Mouse (Mus musculus) embryonic facial prominence, embryonic 12.5 days (tissue): Measurements from ENCODE around the gene Slc9a2. TPM values are rescaled to one million over a fixed set of nuclear protein-coding genes. Genes with fewer than 3 reads are reported as not detected.
"Not testable (repeated sequence)": the region's sequence is repeated elsewhere in the genome, so short reads cannot be mapped to it uniquely, and the experiment has no call there.

Source experiments
- ATAC-seq: fragments of 200-750 bp; cut with Nextera tagmentation; 2 replicates; pipeline ENCODE4 v1.8.0; 2017; ENCODE audit not compliant: insufficient number of reproducible peaks, insufficient read depth, low FRiP score, low TSS enrichment
- H3K27ac ChIP-seq: fragments of 300-500 bp; sonication (generic); 2 replicates; pipeline ENCODE4 v1.5.1; 2016; ENCODE audit warnings: mild to moderate bottlenecking
- H3K27me3 ChIP-seq: fragments of 300-500 bp; sonication (generic); 2 replicates; pipeline ENCODE4 v1.6.1; 2016; ENCODE audit warnings: mild to moderate bottlenecking, moderate library complexity
- H3K36me3 ChIP-seq: fragments of 300-500 bp; sonication (generic); 2 replicates; pipeline ENCODE4 v1.6.1; 2016; ENCODE audit warnings: mild to moderate bottlenecking
- H3K4me1 ChIP-seq: fragments of 300-500 bp; sonication (generic); 2 replicates; pipeline ENCODE4 v1.6.1; 2016
- H3K4me2 ChIP-seq: fragments of 300-500 bp; sonication (generic); replicated peaks from 2 replicates; pipeline ENCODE4 v1.6.1; 2016; ENCODE audit warnings: mild to moderate bottlenecking, moderate library complexity
- H3K4me3 ChIP-seq: fragments of 300-500 bp; sonication (generic); 2 replicates; pipeline ENCODE4 v1.5.1; 2016; ENCODE audit warnings: mild to moderate bottlenecking
- H3K9ac ChIP-seq: fragments of 300-500 bp; sonication (generic); 2 replicates; pipeline ENCODE4 v1.6.1; 2016; ENCODE audit warnings: mild to moderate bottlenecking, moderate library complexity
- H3K9me3 ChIP-seq: fragments of 300-500 bp; sonication (generic); 2 replicates; pipeline ENCODE4 v1.6.1; 2016; ENCODE audit warnings: mild to moderate bottlenecking, moderate library complexity
- WGBS: fragments of 180-500 bp; shearing (Covaris S2); methylation state at CpG from one replicate; pipeline ENCODE4 v1.1.7; 2016; 5-methylcytosine and 5-hydroxymethylcytosine counted together
- polyA plus RNA-seq: library from polyadenylated mRNA; unstranded; fragments of >200 nt; fragmentation: Nextera tagmentation; extraction: Ambion mirVana; gene quantifications from 2 replicates; pipeline ENCODE4 v1.2.1, GENCODE M21; 2016

Slc9a2 gene
- polyA plus RNA-seq, 1 experiment from 2014 or later, result 0.12 TPM

GRCm38 (mm10) chr1:40726051-40726450 lies 45.7 kb downstream of the Slc9a2 start:
- no peaks in the 10 kb centered on the region for H3K36me3 ChIP-seq
- H3K27me3 ChIP-seq, result no peaks in the 10 kb centered on the region
- no peak overlapping the region for H3K4me2 ChIP-seq
- ATAC-seq, result no peak
- no peaks in the 10 kb centered on the region for H3K4me1 ChIP-seq
- H3K9me3 ChIP-seq, result no peaks in the 10 kb centered on the region
- WGBS, result 86% methylated on average over 10 of the region's 10 CpGs
- H3K27ac ChIP-seq, result no peak overlapping the region
- H3K9ac ChIP-seq, result no peak overlapping the region
- H3K4me3 ChIP-seq, result no peak overlapping the region

GRCm38 (mm10) chr1:40727404-40727803 lies 47.0 kb downstream of the Slc9a2 start:
- no peaks in the 10 kb centered on the region for H3K4me1 ChIP-seq
- no peak overlapping the region for H3K4me3 ChIP-seq
- H3K27me3 ChIP-seq, result no peaks in the 10 kb centered on the region
- H3K27ac ChIP-seq, result no peak overlapping the region
- no peak for ATAC-seq
- no peak overlapping the region for H3K4me2 ChIP-seq
- H3K9me3 ChIP-seq, result no peaks in the 10 kb centered on the region
- WGBS, result 78% methylated on average over 7 of the region's 7 CpGs
- no peak overlapping the region for H3K9ac ChIP-seq
- no peaks in the 10 kb centered on the region for H3K36me3 ChIP-seq

- Histone ChIP-seq H3K9ac (no peak overlapping the region), H3K36me3 (no peaks in the 10 kb centered on the region)
- 100% methylated on average over 1 of the region's 1 CpGs for WGBS
These were observed 48.3 kb downstream of the Slc9a2 start for GRCm38 (mm10) chr1:40728636-40729035.

GRCm38 (mm10) chr1:40737671-40738070 lies 57.3 kb downstream of the Slc9a2 start:
- Histone ChIP-seq H3K4me1 (no peaks in the 10 kb centered on the region), H3K9ac (no peak overlapping the region), H3K9me3 (no peaks in the 10 kb centered on the region), H3K27ac (no peak overlapping the region), H3K4me3 (no peak overlapping the region), H3K36me3 (no peaks in the 10 kb centered on the region), H3K4me2 (no peak overlapping the region), H3K27me3 (no peaks in the 10 kb centered on the region)
- no peak for ATAC-seq
- 85% methylated on average over 8 of the region's 8 CpGs for WGBS

More at GRCm38 (mm10) chr1:40728636-40729035, 48.3 kb downstream of the Slc9a2 start:
- ATAC-seq, result no peak
- no peak overlapping the region for H3K4me3 ChIP-seq
- H3K9me3 ChIP-seq, result no peaks in the 10 kb centered on the region
- H3K4me2 ChIP-seq, result no peak overlapping the region
- H3K27me3 ChIP-seq, result no peaks in the 10 kb centered on the region
- no peak overlapping the region for H3K27ac ChIP-seq
- no peaks in the 10 kb centered on the region for H3K4me1 ChIP-seq

- H3K4me1 ChIP-seq, H3K9ac ChIP-seq, H3K36me3 ChIP-seq, H3K9me3 ChIP-seq, H3K27me3 ChIP-seq, H3K4me2 ChIP-seq, H3K4me3 ChIP-seq, ATAC-seq, H3K27ac ChIP-seq: not testable (repeated sequence)
- WGBS, result 95% methylated on average over 9 of the region's 9 CpGs
These were observed 57.9 kb downstream of the Slc9a2 start for GRCm38 (mm10) chr1:40738246-40738645.

GRCm38 (mm10) chr1:40740739-40741138 lies 60.4 kb downstream of the Slc9a2 start:
- H3K4me2 ChIP-seq, result no peak overlapping the region
- 78% methylated on average over 2 of the region's 2 CpGs for whole genome bisulfite sequencing

GRCm38 (mm10) chr1:40746089-40746488 lies 65.7 kb downstream of the Slc9a2 start:
- H3K27me3 ChIP-seq, result no peaks in the 10 kb centered on the region

More at GRCm38 (mm10) chr1:40740739-40741138, 60.4 kb downstream of the Slc9a2 start:
- no peaks in the 10 kb centered on the region for H3K9me3 ChIP-seq
- H3K4me3 ChIP-seq, result no peak overlapping the region
- H3K27me3 ChIP-seq, result no peaks in the 10 kb centered on the region
- H3K9ac ChIP-seq, result no peak overlapping the region
- ATAC-seq, result no peak
- H3K4me1 ChIP-seq, result no peaks in the 10 kb centered on the region
- no peak overlapping the region for H3K27ac ChIP-seq
- H3K36me3 ChIP-seq, result no peaks in the 10 kb centered on the region

GRCm38 (mm10) chr1:40759751-40760445 lies 79.5 kb downstream of the Slc9a2 start:
- H3K4me2 ChIP-seq, result no peak overlapping the region
- ATAC-seq, result no peak
- no peak overlapping the region for H3K9ac ChIP-seq
- no peaks in the 10 kb centered on the region for H3K9me3 ChIP-seq
- H3K4me3 ChIP-seq, result no peak overlapping the region
- WGBS, result 77% methylated on average over 6 of the region's 6 CpGs
- no peak overlapping the region for H3K27ac ChIP-seq
- no peaks in the 10 kb centered on the region for H3K27me3 ChIP-seq
- no peaks in the 10 kb centered on the region for H3K4me1 ChIP-seq
- H3K36me3 ChIP-seq, result no peaks in the 10 kb centered on the region

More at GRCm38 (mm10) chr1:40746089-40746488, 65.7 kb downstream of the Slc9a2 start:
- Histone ChIP-seq H3K4me2 (no peak overlapping the region), H3K27ac (no peak overlapping the region), H3K4me1 (no peaks in the 10 kb centered on the region), H3K4me3 (no peak overlapping the region), H3K9ac (no peak overlapping the region), H3K36me3 (no peaks in the 10 kb centered on the region), H3K9me3 (no peaks in the 10 kb centered on the region)
- ATAC-seq, result no peak
- 70% methylated on average over 5 of the region's 5 CpGs for WGBS

- H3K27ac ChIP-seq, result no peak overlapping the region
- H3K36me3 ChIP-seq, result no peaks in the 10 kb centered on the region
- H3K9me3 ChIP-seq, result no peaks in the 10 kb centered on the region
- H3K4me2 ChIP-seq, result no peak overlapping the region
- H3K9ac ChIP-seq, result no peak overlapping the region
- H3K4me3 ChIP-seq, result no peak overlapping the region
- H3K4me1 ChIP-seq, result no peaks in the 10 kb centered on the region
- WGBS, result 97% methylated on average over 1 of the region's 1 CpGs
- no peak for ATAC-seq
- H3K27me3 ChIP-seq, result no peaks in the 10 kb centered on the region
These were observed 83.7 kb downstream of the Slc9a2 start for GRCm38 (mm10) chr1:40764042-40764441.

GRCm38 (mm10) chr1:40764701-40765275 lies 84.4 kb downstream of the Slc9a2 start:
- no peaks in the 10 kb centered on the region for H3K4me1 ChIP-seq
- no peaks in the 10 kb centered on the region for H3K36me3 ChIP-seq
- H3K27ac ChIP-seq, result no peak overlapping the region
- no peaks in the 10 kb centered on the region for H3K27me3 ChIP-seq
- no peak for ATAC-seq
- H3K4me3 ChIP-seq, result no peak overlapping the region
- H3K9ac ChIP-seq, result no peak overlapping the region
- no peak overlapping the region for H3K4me2 ChIP-seq
- 89% methylated on average over 15 of the region's 15 CpGs for WGBS
- H3K9me3 ChIP-seq, result no peaks in the 10 kb centered on the region

GRCm38 (mm10) chr1:40765521-40765920 lies 85.1 kb downstream of the Slc9a2 start:
- H3K4me2 ChIP-seq, result no peak overlapping the region
- H3K4me1 ChIP-seq, result no peaks in the 10 kb centered on the region
- no peak overlapping the region for H3K9ac ChIP-seq
- no peak for ATAC-seq
- H3K36me3 ChIP-seq, result no peaks in the 10 kb centered on the region
- H3K9me3 ChIP-seq, result no peaks in the 10 kb centered on the region
- WGBS, result 87% methylated on average over 12 of the region's 12 CpGs
- H3K4me3 ChIP-seq, result no peak overlapping the region
- H3K27ac ChIP-seq, result no peak overlapping the region
- no peaks in the 10 kb centered on the region for H3K27me3 ChIP-seq

GRCm38 (mm10) chr1:40767588-40767987 lies 87.2 kb downstream of the Slc9a2 start:
- H3K9ac ChIP-seq, result no peak overlapping the region
- H3K4me1 ChIP-seq, result no peaks in the 10 kb centered on the region
- H3K36me3 ChIP-seq, result no peaks in the 10 kb centered on the region
- H3K9me3 ChIP-seq, result no peaks in the 10 kb centered on the region
- no peak overlapping the region for H3K4me3 ChIP-seq
- H3K4me2 ChIP-seq, result no peak overlapping the region
- 87% methylated on average over 18 of the region's 18 CpGs for WGBS
- no peak for ATAC-seq
- no peak overlapping the region for H3K27ac ChIP-seq
- H3K27me3 ChIP-seq, result no peaks in the 10 kb centered on the region
